Mouse (Mus musculus) macrophage (primary cell): ENCODE results near the gene Rab33a. TPM values are rescaled to one million over a fixed set of nuclear protein-coding genes. Genes with fewer than 3 reads are reported as not detected.
A peak's percentile ranks its signal among the peaks of the same experiment; 100 is the strongest.

Experiments used
- H3K27ac ChIP-seq: fragments of 350-480 bp; formaldehyde crosslinking; 2 replicates; pipeline ENCODE4 v1.9.0; 2021
- H3K36me3 ChIP-seq: fragments of 350-480 bp; formaldehyde crosslinking; 2 replicates; pipeline ENCODE4 v1.9.0; 2021; ENCODE audit errors: inconsistent target
- H3K4me3 ChIP-seq: fragments of 350-480 bp; formaldehyde crosslinking; 2 replicates; pipeline ENCODE4 v1.9.0; 2021; ENCODE audit errors: inconsistent target
- H3K79me2 ChIP-seq: fragments of 350-480 bp; formaldehyde crosslinking; 2 replicates; pipeline ENCODE4 v1.9.0; 2021; ENCODE audit errors: inconsistent target
- WGBS: methylation state at CpG from one replicate; pipeline ENCODE4 v1.1.7; 2026; ENCODE audit warnings: inconsistent platforms; ENCODE audit not compliant: missing documents; 5-methylcytosine and 5-hydroxymethylcytosine counted together
- polyA plus RNA-seq: library from polyadenylated mRNA; stranded (reverse); fragments of 250-400 nt; gene quantifications from 3 replicates; pipeline ENCODE4 v1.2.4, GENCODE M21; 2018; ENCODE audit warnings: inconsistent platforms
- total RNA-seq, 78 experiments: library from RNA; depleted of rRNA; stranded (reverse); fragments of 250-400 nt; gene quantifications; 1 replicate in 9 of 78; 2 replicates in 24 of 78; 3 replicates in 43 of 78; 4 replicates in 2 of 78; pipeline ENCODE4 v1.2.4; 2018; ENCODE audit warnings: inconsistent platforms in 56 of 78

Gene Rab33a
- 1 to 10 TPM in 7 of 26 experiments, under 1 TPM in 8, not detected in 11; 0.54 to 1.9 (median 0.87) TPM for total RNA-seq (2018; cell fraction: chromatin; rRNA removed)
- under 1 TPM in 25 of 26 experiments, not detected in 1; 0.18 to 0.93 (median 0.38) TPM for total RNA-seq (2018; cell fraction: cytosol; rRNA removed)
- total RNA-seq (2018; cell fraction: nucleus; rRNA removed), result 1 to 10 TPM in 11 of 26 experiments, under 1 TPM in 7, not detected in 8; 0.55 to 2.8 (median 1.2) TPM
- polyA plus RNA-seq, result 0.85 to 1.0 TPM (median 1.0 TPM) in 3 replicates

DNA sequence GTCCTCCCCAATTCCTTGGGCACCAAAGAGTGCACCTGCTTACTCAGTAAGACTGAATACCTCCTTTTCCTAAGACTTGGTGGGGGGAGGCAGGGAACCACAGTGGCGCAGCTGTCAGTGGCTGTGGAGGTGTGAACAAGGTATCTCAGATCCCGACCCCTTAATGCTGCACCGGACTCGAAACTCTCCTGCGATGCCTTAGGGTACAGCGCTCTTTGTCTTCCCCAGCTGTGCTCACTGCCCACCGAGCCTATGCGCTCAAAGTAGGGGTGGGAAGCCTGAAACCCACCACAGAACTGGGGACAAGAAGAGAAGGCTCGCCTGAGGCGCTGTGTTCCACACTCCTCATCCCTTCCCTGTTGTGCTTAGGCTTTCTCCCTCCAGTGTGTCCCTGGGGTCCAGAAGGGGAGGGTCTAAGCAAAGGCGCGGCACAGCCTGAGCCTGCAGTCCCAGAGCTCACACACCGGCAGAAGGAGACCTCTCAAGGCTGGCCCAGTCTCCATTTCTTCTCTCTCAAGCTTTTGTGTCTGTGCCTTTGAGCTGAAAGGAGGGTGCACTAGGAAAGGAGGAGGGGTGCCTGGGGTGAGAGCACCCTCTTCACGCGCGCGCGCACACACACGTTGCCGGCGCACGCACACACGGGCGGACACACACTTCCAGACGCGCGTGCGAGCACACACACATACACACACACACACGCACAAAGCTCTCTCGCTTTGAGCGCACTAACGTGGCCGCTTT lies at the start of gene Rab33a:
TSS of gene Rab33a (plus strand) at position 478 of the 741 bp plus-strand sequence.
- 41% methylated on average over 25 of the region's 33 CpGs for WGBS
- H3K79me2 ChIP-seq, result no peaks in the 10 kb centered on the region
- H3K36me3 ChIP-seq, result no peaks in the 10 kb centered on the region
- H3K4me3 ChIP-seq, result no peak within 1 kb of the TSS
- no peak within 1 kb of the TSS for H3K27ac ChIP-seq

DNA sequence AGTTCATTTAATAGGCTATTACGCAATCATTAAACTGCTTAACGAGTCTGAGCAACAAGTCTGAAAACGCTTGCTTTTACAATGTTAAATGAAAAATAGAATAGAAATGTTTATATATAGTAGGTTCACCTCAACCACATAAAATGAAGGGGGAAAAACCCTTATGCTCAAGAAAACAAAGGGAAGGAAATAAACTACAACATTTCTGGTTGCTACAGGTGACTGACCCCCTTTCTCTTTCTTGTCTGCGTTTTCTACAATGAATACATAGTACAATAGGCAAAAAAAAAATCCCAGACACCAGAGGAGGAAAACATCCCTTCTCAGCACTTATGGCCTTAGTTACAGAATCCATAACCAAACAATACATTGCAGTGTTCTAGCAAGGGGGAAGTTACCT lies 38.0 kb upstream of the Rab33a start:
- H3K79me2 ChIP-seq, result no peaks in the 10 kb centered on the region
- 64% methylated on average over 4 of the region's 4 CpGs for WGBS
- no peak overlapping the region for H3K4me3 ChIP-seq
- no peak overlapping the region for H3K27ac ChIP-seq
- H3K36me3 ChIP-seq, result no peaks in the 10 kb centered on the region

GRCm38 (mm10) chrX:48481687-48482086 lies 37.4 kb upstream of the Rab33a start:
- H3K36me3 ChIP-seq, result no peaks in the 10 kb centered on the region
- no peak overlapping the region for H3K4me3 ChIP-seq
- WGBS, result 87% methylated on average over 7 of the region's 7 CpGs
- H3K27ac ChIP-seq, result no peak overlapping the region
- H3K79me2 ChIP-seq, result no peaks in the 10 kb centered on the region

- WGBS, result 71% methylated on average over 8 of the region's 8 CpGs
Observed at GRCm38 (mm10) chrX:48493763-48494162, 25.3 kb upstream of the Rab33a start.

GRCm38 (mm10) chrX:48513166-48513807 lies 5.8 kb upstream of the Rab33a start, which contains the start of gene Aifm1:
Aifm1 (minus strand) TSS chrX:48513563.
- peaks cover 22% of the 10 kb centered on the region; the same call in 1 of the 2 replicates for H3K79me2 ChIP-seq
- peak within 1 kb of the TSS; percentile 48 for H3K27ac ChIP-seq
- H3K4me3 ChIP-seq, result peak within 1 kb of the TSS; percentile 67
- 25% methylated on average over 32 of the region's 45 CpGs for WGBS
- no peaks in the 10 kb centered on the region for H3K36me3 ChIP-seq

More at GRCm38 (mm10) chrX:48493763-48494162, 25.3 kb upstream of the Rab33a start:
- Histone ChIP-seq H3K4me3 (no peak overlapping the region), H3K36me3 (no peaks in the 10 kb centered on the region), H3K79me2 (no peaks in the 10 kb centered on the region), H3K27ac (no peak overlapping the region)

- WGBS, result 26% methylated on average over 5 of the region's 13 CpGs
- Histone ChIP-seq H3K27ac (peak overlapping the region; percentile 22; the same call in 1 of the 2 replicates), H3K79me2 (peaks cover 22% of the 10 kb centered on the region; the same call in 1 of the 2 replicates), H3K36me3 (no peaks in the 10 kb centered on the region), H3K4me3 (peak overlapping the region; percentile 41)
Observed at GRCm38 (mm10) chrX:48513824-48514223, 5.3 kb upstream of the Rab33a start.

GRCm38 (mm10) chrX:48518211-48518807 lies 776 bp upstream of the Rab33a start:
- 77% methylated on average over 11 of the region's 15 CpGs for WGBS
- H3K79me2 ChIP-seq, result no peaks in the 10 kb centered on the region
- no peak overlapping the region for H3K27ac ChIP-seq
- no peak overlapping the region for H3K4me3 ChIP-seq
- H3K36me3 ChIP-seq, result no peaks in the 10 kb centered on the region

DNA sequence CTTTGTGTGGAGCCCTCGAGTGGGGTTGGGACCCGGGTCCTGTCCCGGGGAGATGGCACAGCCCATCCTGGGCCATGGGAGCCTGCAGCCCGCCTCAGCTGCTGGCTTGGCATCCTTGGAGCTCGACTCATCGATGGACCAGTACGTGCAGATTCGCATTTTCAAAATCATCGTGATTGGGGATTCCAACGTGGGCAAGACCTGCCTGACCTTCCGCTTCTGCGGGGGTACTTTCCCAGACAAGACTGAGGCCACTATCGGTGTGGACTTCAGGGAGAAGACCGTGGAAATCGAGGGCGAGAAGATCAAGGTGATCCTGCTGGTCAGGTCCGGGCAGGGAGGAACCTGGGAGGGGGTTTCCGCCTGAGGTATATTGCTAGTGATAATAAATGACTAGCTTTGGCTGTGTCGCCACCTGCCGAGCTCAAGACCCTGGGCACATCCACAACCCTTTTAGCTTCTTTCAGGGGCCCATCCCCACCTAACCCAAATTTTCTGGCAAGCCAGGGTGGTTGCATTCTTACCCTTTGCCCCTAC lies 532 bp downstream of the Rab33a start:
- 39% methylated on average over 14 of the region's 20 CpGs for WGBS
- no peak overlapping the region for H3K4me3 ChIP-seq

DNA sequence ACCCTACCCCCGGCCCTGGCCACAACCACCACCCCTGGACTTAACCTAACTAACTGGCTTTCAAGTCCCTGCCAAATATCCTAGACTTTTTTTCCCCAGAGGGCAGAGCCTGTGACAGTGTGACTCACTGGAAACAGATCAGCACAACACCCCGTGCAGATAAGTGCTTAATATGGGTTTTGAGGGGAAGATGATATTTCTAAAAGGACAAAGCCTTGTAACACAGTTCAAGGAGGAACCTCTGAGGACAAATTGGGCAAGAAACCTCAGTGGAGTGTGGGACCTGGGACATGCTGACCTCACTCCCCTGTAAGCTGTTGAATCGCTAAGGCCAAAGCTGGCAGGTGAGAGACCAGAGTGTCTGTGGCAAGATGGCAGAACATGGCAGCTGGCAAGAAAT lies 2.6 kb downstream of the Rab33a start:
- no peak overlapping the region for H3K4me3 ChIP-seq
- WGBS, result 43% methylated on average over 2 of the region's 3 CpGs
- H3K36me3 ChIP-seq, result no peaks in the 10 kb centered on the region
- peak overlapping the region; percentile 42 for H3K27ac ChIP-seq
- H3K79me2 ChIP-seq, result no peaks in the 10 kb centered on the region

More for the DNA sequence above, 532 bp downstream of the Rab33a start:
- no peaks in the 10 kb centered on the region for H3K79me2 ChIP-seq
- H3K27ac ChIP-seq, result no peak overlapping the region
- no peaks in the 10 kb centered on the region for H3K36me3 ChIP-seq

DNA sequence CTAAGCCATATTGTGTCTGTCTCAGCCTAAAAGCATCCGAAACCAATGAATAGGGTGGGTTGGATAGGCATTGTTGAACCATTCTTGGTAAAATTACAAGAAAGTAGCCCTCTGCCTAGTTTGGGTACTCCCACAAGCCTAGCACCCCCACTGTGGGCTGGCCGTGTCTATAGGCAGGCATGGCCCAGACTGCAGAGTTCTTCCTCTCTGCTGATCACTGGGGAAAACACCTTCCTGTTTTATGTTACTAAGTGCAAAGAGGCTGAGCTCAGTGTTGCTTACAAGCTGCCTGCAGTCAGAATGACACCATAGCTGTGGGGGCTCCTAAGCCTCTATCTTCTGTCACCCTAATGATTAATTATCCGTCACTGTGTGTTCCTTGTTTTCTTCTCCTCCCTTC lies 4.4 kb downstream of the Rab33a start:
- H3K4me3 ChIP-seq, result no peak overlapping the region
- no peaks in the 10 kb centered on the region for H3K79me2 ChIP-seq
- peak overlapping the region; percentile 13; the same call in 1 of the 2 replicates for H3K27ac ChIP-seq
- H3K36me3 ChIP-seq, result no peaks in the 10 kb centered on the region
- 64% methylated on average over 2 of the region's 3 CpGs for WGBS

- Histone ChIP-seq H3K4me3 (no peak overlapping the region), H3K36me3 (no peaks in the 10 kb centered on the region), H3K27ac (peak overlapping the region; percentile 24; the same call in 1 of the 2 replicates), H3K79me2 (no peaks in the 10 kb centered on the region)
- whole genome bisulfite sequencing, result 56% methylated on average over 1 of the region's 1 CpGs
Observed at GRCm38 (mm10) chrX:48525332-48525731, 6.2 kb downstream of the Rab33a start.

DNA sequence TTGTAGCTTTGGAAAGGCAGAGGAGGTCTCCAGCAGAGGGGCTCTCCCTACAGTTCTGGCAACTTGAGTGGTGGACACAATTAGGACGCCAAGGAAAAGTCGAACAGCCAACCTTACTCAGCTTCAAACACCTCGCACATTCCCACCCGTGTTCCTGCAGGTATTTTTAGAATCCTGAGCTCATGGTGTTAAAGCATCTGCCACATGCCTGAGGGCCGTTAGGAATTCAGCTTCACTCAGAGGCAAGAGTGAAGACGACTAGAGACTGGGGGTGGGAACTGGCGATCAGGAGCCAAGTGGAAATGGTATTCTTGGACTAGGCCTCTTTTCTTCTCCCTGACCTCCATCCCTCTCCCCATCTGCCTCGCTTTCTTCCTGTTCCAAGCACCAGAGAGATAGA lies 6.8 kb downstream of the Rab33a start:
- H3K79me2 ChIP-seq, result no peaks in the 10 kb centered on the region
- no peak overlapping the region for H3K4me3 ChIP-seq
- H3K36me3 ChIP-seq, result no peaks in the 10 kb centered on the region
- 78% methylated on average over 5 of the region's 8 CpGs for WGBS
- peak overlapping the region; percentile 24 for H3K27ac ChIP-seq

GRCm38 (mm10) chrX:48526435-48526834 lies 7.3 kb downstream of the Rab33a start:
- Histone ChIP-seq H3K27ac (peak overlapping the region; percentile 24; the same call in 1 of the 2 replicates), H3K36me3 (no peaks in the 10 kb centered on the region), H3K4me3 (no peak overlapping the region), H3K79me2 (no peaks in the 10 kb centered on the region)
- WGBS, result 0% methylated on average over 1 of the region's 3 CpGs

GRCm38 (mm10) chrX:48532175-48532574 lies 13.1 kb downstream of the Rab33a start:
- WGBS, result 60% methylated on average over 3 of the region's 3 CpGs
- Histone ChIP-seq H3K4me3 (no peak overlapping the region), H3K27ac (no peak overlapping the region), H3K79me2 (no peaks in the 10 kb centered on the region), H3K36me3 (no peaks in the 10 kb centered on the region)
